Mouse (Mus musculus): ENCODE data around the gene Mark2. TPM values are rescaled to one million over a fixed set of nuclear protein-coding genes. Genes with fewer than 3 reads are reported as not detected.
A peak's percentile ranks its signal among the peaks of the same experiment; 100 is the strongest.

Gene Mark2
- polyA plus RNA-seq, 1 experiment from 2014 or later = 62.8 TPM

- Histone ChIP-seq H3K9me3 (no peaks in the 10 kb centered on the region), H3K4me1 (no peaks in the 10 kb centered on the region), H3K27me3 (no peaks in the 10 kb centered on the region), H3K27ac (no peak overlapping the region), H3K9ac (no peak overlapping the region), H3K4me2 (replicated peaks) (no peak overlapping the region), H3K4me3 (no peak overlapping the region), H3K36me3 (peaks cover 18% of the 10 kb centered on the region)
- 80% methylated on average over 11 of the region's 11 CpGs for WGBS
- no peak for ATAC-seq (ENCODE audit: insufficient number of reproducible peaks, insufficient read depth, low FRiP score, low TSS enrichment)
Observed at GRCm38 (mm10) chr19:7352809-7353495, 11.3 kb upstream of the Mark2 start.

DNA sequence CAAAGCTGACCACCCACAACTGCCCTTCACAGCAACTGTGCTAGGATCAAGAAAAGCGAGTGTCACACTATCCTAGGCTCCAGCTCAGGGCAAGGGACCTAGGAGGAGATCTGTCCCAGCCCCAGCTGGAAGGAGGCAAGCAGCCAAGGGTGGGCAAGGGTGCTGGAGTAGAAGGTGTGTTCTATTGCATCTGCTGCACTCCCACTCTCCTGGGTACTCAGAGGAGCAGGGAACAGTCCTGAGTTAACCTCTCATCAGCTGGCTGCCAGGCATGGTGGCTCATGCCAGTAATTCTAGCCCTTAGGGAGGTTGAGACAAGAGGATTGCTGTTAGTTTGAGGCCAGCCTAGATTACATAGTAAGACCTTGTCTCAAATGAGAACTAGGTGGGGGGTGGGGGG is 8.3 kb upstream of the Mark2 start:
- H3K27ac ChIP-seq = no peak overlapping the region
- H3K9me3 ChIP-seq = no peaks in the 10 kb centered on the region
- H3K36me3 ChIP-seq = no peaks in the 10 kb centered on the region
- no peaks in the 10 kb centered on the region for H3K27me3 ChIP-seq
- no peak overlapping the region for H3K4me3 ChIP-seq
- H3K4me1 ChIP-seq = no peaks in the 10 kb centered on the region
- no peak for ATAC-seq (ENCODE audit: insufficient number of reproducible peaks, insufficient read depth, low FRiP score, low TSS enrichment)
- 65% methylated on average over 1 of the region's 1 CpGs for WGBS
- no peak overlapping the region for H3K9ac ChIP-seq
- no peak overlapping the region for H3K4me2 ChIP-seq (replicated peaks)

- 18% methylated on average over 4 of the region's 4 CpGs for WGBS
- H3K9ac ChIP-seq = no peak overlapping the region
- H3K4me1 ChIP-seq = peaks cover 3% of the 10 kb centered on the region; the same call in 1 of the 2 replicates
- no peak for ATAC-seq (ENCODE audit: insufficient number of reproducible peaks, insufficient read depth, low FRiP score, low TSS enrichment)
- H3K4me2 ChIP-seq (replicated peaks) = no peak overlapping the region
- H3K27me3 ChIP-seq = no peaks in the 10 kb centered on the region
- H3K4me3 ChIP-seq = no peak overlapping the region
- H3K27ac ChIP-seq = no peak overlapping the region
- H3K36me3 ChIP-seq = no peaks in the 10 kb centered on the region
- H3K9me3 ChIP-seq = no peaks in the 10 kb centered on the region
Observed at GRCm38 (mm10) chr19:7345235-7345755, 3.6 kb upstream of the Mark2 start.

GRCm38 (mm10) chr19:7342646-7343045 is 986 bp upstream of the Mark2 start:
- 73% methylated on average over 2 of the region's 2 CpGs for WGBS
- H3K4me3 ChIP-seq = no peak overlapping the region

DNA sequence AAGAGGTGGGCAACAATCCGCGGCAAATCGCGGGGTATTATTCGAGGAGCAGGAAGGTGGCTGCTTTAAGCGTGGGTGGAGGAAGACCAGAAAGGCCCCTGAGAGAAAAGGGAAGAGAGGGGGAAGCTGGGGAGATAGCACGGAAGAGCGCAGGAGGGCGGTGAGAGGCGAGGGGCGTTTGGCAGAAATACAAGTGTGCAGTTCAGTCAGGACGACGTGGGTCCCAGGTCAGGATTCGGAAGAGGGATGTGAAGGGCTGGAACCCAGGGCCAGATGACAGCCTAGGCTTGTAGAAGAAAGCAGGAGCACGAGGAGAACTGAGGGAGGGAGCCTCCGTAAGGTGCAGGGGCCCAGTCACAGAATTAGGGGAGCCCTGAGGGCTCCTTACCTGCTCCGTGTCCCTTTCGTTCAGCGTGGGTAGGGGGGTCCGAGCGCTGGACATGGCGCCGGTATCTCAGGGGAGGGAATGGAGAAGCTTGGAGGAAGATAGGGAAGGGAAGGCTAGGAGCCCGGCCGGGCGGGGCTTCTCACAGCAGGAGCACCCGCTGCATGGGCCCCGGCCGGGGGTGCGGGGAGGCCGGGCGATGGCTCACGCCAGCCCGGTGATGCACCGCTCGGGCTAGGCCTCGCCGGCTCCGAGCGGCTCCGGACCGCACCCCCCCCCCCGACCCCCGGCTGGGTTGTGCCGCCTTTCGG is 732 bp downstream of the Mark2 start:
- Histone ChIP-seq H3K9ac (peak overlapping the region; percentile 95), H3K4me1 (peaks cover 33% of the 10 kb centered on the region), H3K9me3 (no peaks in the 10 kb centered on the region), H3K36me3 (0 out of 2 replicates have a peak, but pooled peaks cover 3% of the 10 kb centered on the region), H3K27ac (peak overlapping the region; percentile 89), H3K4me3 (peak overlapping the region; percentile 91), H3K27me3 (no peaks in the 10 kb centered on the region), H3K4me2 (replicated peaks) (peak overlapping the region; percentile 92)
- ATAC-seq (ENCODE audit: insufficient number of reproducible peaks, insufficient read depth, low FRiP score, low TSS enrichment) = peak; percentile 86
- WGBS = under 1% methylated on average over 35 of the region's 46 CpGs

More at GRCm38 (mm10) chr19:7342646-7343045, 986 bp upstream of the Mark2 start:
- no peak overlapping the region for H3K9ac ChIP-seq
- H3K27ac ChIP-seq = no peak overlapping the region
- H3K27me3 ChIP-seq = no peaks in the 10 kb centered on the region
- H3K9me3 ChIP-seq = no peaks in the 10 kb centered on the region
- H3K36me3 ChIP-seq = 0 out of 2 replicates have a peak, but pooled peaks cover 3% of the 10 kb centered on the region
- no peak for ATAC-seq (ENCODE audit: insufficient number of reproducible peaks, insufficient read depth, low FRiP score, low TSS enrichment)
- H3K4me1 ChIP-seq = peaks cover 27% of the 10 kb centered on the region
- no peak overlapping the region for H3K4me2 ChIP-seq (replicated peaks)

DNA sequence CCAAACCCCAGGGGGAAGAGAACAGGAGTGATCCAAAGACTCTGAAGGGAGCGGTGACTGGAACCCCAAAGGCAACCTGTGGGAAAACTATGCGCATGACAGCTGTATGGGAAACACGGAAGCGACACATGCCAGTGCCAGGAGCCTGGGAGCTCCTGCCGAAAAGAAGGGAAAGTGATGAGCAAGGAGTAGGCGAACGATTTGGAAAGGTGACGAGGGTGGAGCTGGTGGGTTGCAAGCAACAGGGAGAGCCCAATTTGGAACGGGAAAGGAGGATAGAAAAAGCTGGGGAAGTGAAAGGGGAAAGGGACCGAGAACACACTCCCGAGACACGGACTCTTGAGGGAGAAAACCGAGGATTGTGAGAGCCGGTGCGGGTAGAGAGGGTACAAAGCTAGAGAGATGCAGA is 1.3 kb downstream of the Mark2 start:
- Histone ChIP-seq H3K4me3 (peak overlapping the region; percentile 91), H3K4me2 (replicated peaks) (peak overlapping the region; percentile 92), H3K27ac (peak overlapping the region; percentile 89), H3K9me3 (no peaks in the 10 kb centered on the region), H3K9ac (peak overlapping the region; percentile 95), H3K27me3 (no peaks in the 10 kb centered on the region), H3K4me1 (peaks cover 34% of the 10 kb centered on the region), H3K36me3 (0 out of 2 replicates have a peak, but pooled peaks cover 3% of the 10 kb centered on the region)
- no peak for ATAC-seq (ENCODE audit: insufficient number of reproducible peaks, insufficient read depth, low FRiP score, low TSS enrichment)
- 2% methylated on average over 15 of the region's 15 CpGs for WGBS

DNA sequence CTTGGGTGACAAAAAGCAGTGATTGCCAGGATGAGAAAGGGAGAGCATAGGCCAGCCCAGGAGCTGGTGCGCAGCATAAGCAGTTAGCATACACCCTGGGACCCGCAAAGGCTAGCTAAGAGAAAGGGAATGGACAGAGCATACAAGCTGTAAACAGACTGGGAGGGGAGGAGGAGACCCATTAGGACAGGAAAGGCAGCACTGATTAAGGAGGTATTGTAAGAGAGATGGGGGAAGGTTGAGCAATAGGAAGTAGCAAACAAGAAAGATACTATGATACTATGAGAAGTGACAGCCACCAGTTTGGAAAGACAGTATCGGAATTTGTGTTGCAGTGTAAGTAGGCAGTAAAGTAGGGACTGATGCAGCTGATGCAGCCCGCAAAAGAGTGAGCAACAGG is 1.8 kb downstream of the Mark2 start:
- Histone ChIP-seq H3K4me2 (replicated peaks) (peak overlapping the region; percentile 92), H3K4me3 (peak overlapping the region; percentile 91), H3K4me1 (peaks cover 34% of the 10 kb centered on the region), H3K36me3 (0 out of 2 replicates have a peak, but pooled peaks cover 3% of the 10 kb centered on the region), H3K9ac (peak overlapping the region; percentile 95), H3K27me3 (no peaks in the 10 kb centered on the region), H3K27ac (no peak overlapping the region), H3K9me3 (no peaks in the 10 kb centered on the region)
- 42% methylated on average over 4 of the region's 4 CpGs for WGBS
- no peak for ATAC-seq (ENCODE audit: insufficient number of reproducible peaks, insufficient read depth, low FRiP score, low TSS enrichment)

GRCm38 (mm10) chr19:7339026-7339425 is 2.6 kb downstream of the Mark2 start:
- peaks cover 34% of the 10 kb centered on the region for H3K4me1 ChIP-seq
- 48% methylated on average over 5 of the region's 5 CpGs for WGBS
- H3K27me3 ChIP-seq = no peaks in the 10 kb centered on the region
- ATAC-seq (ENCODE audit: insufficient number of reproducible peaks, insufficient read depth, low FRiP score, low TSS enrichment) = no peak
- H3K36me3 ChIP-seq = 0 out of 2 replicates have a peak, but pooled peaks cover 3% of the 10 kb centered on the region
- H3K4me3 ChIP-seq = peak overlapping the region; percentile 91
- 0 out of 2 replicates have a peak overlapping the region, but pooled peaks have one; percentile 5 for H3K27ac ChIP-seq
- no peaks in the 10 kb centered on the region for H3K9me3 ChIP-seq
- H3K9ac ChIP-seq = peak overlapping the region; percentile 95
- peak overlapping the region; percentile 92 for H3K4me2 ChIP-seq (replicated peaks)

GRCm38 (mm10) chr19:7337781-7338342 is 3.8 kb downstream of the Mark2 start:
- Histone ChIP-seq H3K9ac (no peak overlapping the region), H3K4me3 (no peak overlapping the region), H3K9me3 (no peaks in the 10 kb centered on the region), H3K27ac (no peak overlapping the region), H3K36me3 (0 out of 2 replicates have a peak, but pooled peaks cover 3% of the 10 kb centered on the region), H3K4me1 (peaks cover 37% of the 10 kb centered on the region), H3K27me3 (no peaks in the 10 kb centered on the region), H3K4me2 (replicated peaks) (no peak overlapping the region)
- WGBS = 85% methylated on average over 2 of the region's 2 CpGs
- no peak for ATAC-seq (ENCODE audit: insufficient number of reproducible peaks, insufficient read depth, low FRiP score, low TSS enrichment)

DNA sequence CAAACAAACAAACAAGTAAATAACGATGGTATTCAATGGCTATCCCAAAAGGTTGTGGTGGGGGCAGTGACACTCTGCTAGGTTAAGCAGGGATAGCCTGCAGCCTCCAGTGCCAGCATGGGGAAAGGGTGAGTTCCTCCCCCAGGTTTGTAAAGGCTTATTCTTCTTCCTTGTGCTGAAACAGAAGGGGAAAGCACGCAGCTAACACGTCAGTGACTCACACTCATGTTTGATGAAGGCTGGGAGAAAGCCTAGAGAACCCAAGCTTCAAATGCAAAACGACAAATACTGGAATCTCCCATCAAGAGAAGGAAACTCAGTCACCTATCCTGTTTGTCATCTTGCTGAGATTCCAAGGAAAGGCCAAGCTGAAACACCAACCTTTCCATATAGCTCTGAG is 6.0 kb downstream of the Mark2 start:
- Histone ChIP-seq H3K9ac (no peak overlapping the region), H3K27ac (no peak overlapping the region), H3K36me3 (0 out of 2 replicates have a peak, but pooled peaks cover 3% of the 10 kb centered on the region), H3K4me2 (replicated peaks) (no peak overlapping the region), H3K9me3 (no peaks in the 10 kb centered on the region), H3K4me3 (no peak overlapping the region), H3K4me1 (peaks cover 34% of the 10 kb centered on the region), H3K27me3 (no peaks in the 10 kb centered on the region)
- 87% methylated on average over 4 of the region's 4 CpGs for WGBS
- no peak for ATAC-seq (ENCODE audit: insufficient number of reproducible peaks, insufficient read depth, low FRiP score, low TSS enrichment)

DNA sequence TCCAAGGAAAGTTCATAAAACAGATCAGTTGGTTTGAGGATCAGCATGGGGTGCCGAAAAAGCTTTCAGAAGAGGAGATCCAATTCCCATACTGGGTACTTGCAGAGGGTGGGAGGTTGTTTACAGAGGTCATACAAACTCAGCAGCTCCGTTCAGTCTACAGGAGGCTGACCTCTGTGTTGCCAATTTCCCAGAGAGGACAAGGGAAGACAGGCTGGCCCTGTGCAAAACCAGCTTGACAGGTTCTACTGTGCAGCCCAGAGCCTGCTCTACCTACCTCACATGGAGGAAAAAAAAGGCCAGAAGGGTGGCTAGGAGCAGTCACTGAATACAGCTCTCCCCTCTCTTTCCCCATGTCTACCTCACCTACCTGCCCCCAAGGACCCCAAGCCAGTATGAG is 7.6 kb downstream of the Mark2 start:
- 61% methylated on average over 2 of the region's 2 CpGs for WGBS
- peaks cover 3% of the 10 kb centered on the region; the same call in 1 of the 2 replicates for H3K36me3 ChIP-seq
- no peak overlapping the region for H3K4me2 ChIP-seq (replicated peaks)

More for the DNA sequence above, 7.6 kb downstream of the Mark2 start:
- Histone ChIP-seq H3K9me3 (no peaks in the 10 kb centered on the region), H3K4me1 (peaks cover 22% of the 10 kb centered on the region), H3K27me3 (no peaks in the 10 kb centered on the region), H3K4me3 (no peak overlapping the region), H3K27ac (no peak overlapping the region), H3K9ac (no peak overlapping the region)
- no peak for ATAC-seq (ENCODE audit: insufficient number of reproducible peaks, insufficient read depth, low FRiP score, low TSS enrichment)
